ENCODE assay signal across 9 mouse cellular contexts in the genomic region with DNA sequence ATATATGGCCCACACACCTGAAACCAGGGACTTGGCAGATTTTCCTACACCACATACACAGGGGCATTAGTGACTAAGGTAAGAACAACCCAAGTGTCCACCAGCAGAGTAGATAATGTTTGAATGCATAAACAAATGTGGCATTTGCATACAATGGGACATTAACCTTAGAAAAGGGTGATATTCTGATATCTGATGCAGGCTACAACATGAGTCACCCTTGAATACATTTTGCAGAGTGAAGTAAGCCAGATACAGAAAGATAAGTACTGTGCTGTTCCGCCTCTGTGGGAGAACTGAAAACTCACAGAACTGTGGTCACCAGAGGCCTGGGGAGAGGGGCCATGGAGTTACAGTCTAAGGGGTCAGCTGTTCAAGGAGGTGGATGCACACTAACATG.
DNase-seq lines count a peak whose midpoint lies in the region; ATAC-seq and TF ChIP-seq lines count a peak whose summit lies in the region.
"Had no signal": no experiment of that assay in that cellular context is flagged by ENCODE, and none has a peak within 500 bp of the region (broad histone marks: within the 10 kb centered on the region; RNA-seq: fewer than 3 reads in every experiment).

No protein-coding gene starts in this region.

- H3K9me3 ChIP-seq in heart, postnatal 0 days (replicated peaks; ENCODE audit: control insufficient read depth, low read length) = no peaks in the 10 kb centered on the region
- H3K9me3 ChIP-seq in midbrain, embryonic 13.5 days = no peaks in the 10 kb centered on the region
- no peaks in the 10 kb centered on the region for H3K9me3 ChIP-seq in midbrain, postnatal 0 days (ENCODE audit: low read length)
- no peaks in the 10 kb centered on the region for H3K9me3 ChIP-seq in midbrain, embryonic 15.5 days

- TF ChIP-seq EP300 in heart, postnatal 0 days (IDR thresholded peaks at IDR 0.05; ENCODE audit: low read depth) = no peak

- no peak overlapping the region for H3K4me2 ChIP-seq in heart, postnatal 0 days (ENCODE audit: low read depth, low read length)
- no peak overlapping the region for H3K4me2 ChIP-seq in midbrain, embryonic 13.5 days (replicated peaks)
- H3K4me2 ChIP-seq in midbrain, postnatal 0 days (ENCODE audit: low read depth, low read length, poor library complexity, severe bottlenecking) = no peak overlapping the region
- H3K4me2 ChIP-seq in midbrain, embryonic 15.5 days = no peak overlapping the region

- intact Hi-C loops in heart, postnatal 36 days (cut with DNase I) = loop anchor here (5.0 kb wide), 1 partner anchor 104 kb away; no protein-coding TSS in a partner anchor

- H3K4me1 ChIP-seq in heart, postnatal 0 days (ENCODE audit: control insufficient read depth, insufficient read depth) = peaks cover 13% of the 10 kb centered on the region; the same call in 1 of the 2 replicates
- peaks cover 42% of the 10 kb centered on the region for H3K4me1 ChIP-seq in midbrain, embryonic 13.5 days (replicated peaks)
- H3K4me1 ChIP-seq in midbrain, postnatal 0 days (ENCODE audit: insufficient read depth, low read length) = peaks cover 17% of the 10 kb centered on the region
- peaks cover 16% of the 10 kb centered on the region for H3K4me1 ChIP-seq in brown adipose tissue, adult 24 weeks (ENCODE audit: control insufficient read depth, insufficient read depth, insufficient read length, low read length)
- H3K4me1 ChIP-seq in midbrain, embryonic 15.5 days = peaks cover 30% of the 10 kb centered on the region

- WGBS in heart, postnatal 0 days = 50% methylated on average over 1 of the region's 1 CpGs
- 93% methylated on average over 1 of the region's 1 CpGs for WGBS in midbrain, embryonic 13.5 days
- WGBS in midbrain, postnatal 0 days = 85% methylated on average over 1 of the region's 1 CpGs
- 88% methylated on average over 1 of the region's 1 CpGs for WGBS in midbrain, embryonic 15.5 days

- peak overlapping the region; percentile 51; the same call in 1 of the 2 replicates for H3K27ac ChIP-seq in heart, postnatal 0 days (ENCODE audit: low read depth)
- H3K27ac ChIP-seq in midbrain, embryonic 13.5 days = 0 out of 2 replicates have a peak overlapping the region, but pooled peaks have one; percentile 0
- H3K27ac ChIP-seq in midbrain, postnatal 0 days (ENCODE audit: low read depth, low read length) = no peak overlapping the region
- H3K27ac ChIP-seq in brown adipose tissue, adult 24 weeks (replicated peaks; ENCODE audit: low read depth, low read length) = peak overlapping the region; percentile 41
- H3K27ac ChIP-seq in midbrain, embryonic 15.5 days = peak overlapping the region; percentile 39; the same call in 1 of the 2 replicates

- no peak; the same call in 1 of the 2 replicates for ATAC-seq in heart, postnatal 0 days (ENCODE audit: insufficient read depth, low read depth)
- no peak for ATAC-seq in midbrain, embryonic 13.5 days
- no peak for ATAC-seq in midbrain, postnatal 0 days (ENCODE audit: low FRiP score)
- ATAC-seq in midbrain, embryonic 15.5 days (replicated peaks) = no peak

- no peak for DNase-seq in heart, postnatal 0 days (ENCODE audit: low spot score)
- DNase-seq in heart, postnatal 36 days = no peak
- no peak for DNase-seq in midbrain, postnatal 0 days (ENCODE audit: low spot score)
- no peak for DNase-seq in spleen, postnatal 4 days (ENCODE audit: low spot score in 2 of 2)
- no peak for DNase-seq in layer of hippocampus, postnatal 36 days
- DNase-seq: right cerebral cortex, postnatal 14 days had no signal

- TF ChIP-seq CTCF in heart, postnatal 0 days (IDR thresholded peaks at IDR 0.05; ENCODE audit: low read depth) = no peak
- no peak for TF ChIP-seq CTCF in midbrain, postnatal 0 days (IDR thresholded peaks at IDR 0.05)

- H3K36me3 ChIP-seq in heart, postnatal 0 days (replicated peaks; ENCODE audit: control insufficient read depth, insufficient read depth, low read length) = no peaks in the 10 kb centered on the region
- no peaks in the 10 kb centered on the region for H3K36me3 ChIP-seq in midbrain, embryonic 13.5 days
- no peaks in the 10 kb centered on the region for H3K36me3 ChIP-seq in midbrain, postnatal 0 days (ENCODE audit: insufficient read depth, low read length)
- H3K36me3 ChIP-seq in midbrain, embryonic 15.5 days (replicated peaks) = no peaks in the 10 kb centered on the region

- no peak overlapping the region for H3K4me3 ChIP-seq in heart, postnatal 0 days (ENCODE audit: low read depth, low read length)
- H3K4me3 ChIP-seq in midbrain, embryonic 13.5 days (replicated peaks) = no peak overlapping the region
- no peak overlapping the region for H3K4me3 ChIP-seq in midbrain, postnatal 0 days (ENCODE audit: low read depth, low read length)
- no peak overlapping the region for H3K4me3 ChIP-seq in brown adipose tissue, adult 24 weeks (ENCODE audit: insufficient read depth, low read depth, low read length)
- no peak overlapping the region for H3K4me3 ChIP-seq in midbrain, embryonic 15.5 days

- H3K27me3 ChIP-seq in heart, postnatal 0 days (ENCODE audit: control insufficient read depth, insufficient read depth, low read length) = peaks cover 12% of the 10 kb centered on the region
- no peaks in the 10 kb centered on the region for H3K27me3 ChIP-seq in midbrain, embryonic 13.5 days
- H3K27me3 ChIP-seq in midbrain, postnatal 0 days (ENCODE audit: insufficient read depth, low read length) = no peaks in the 10 kb centered on the region
- no peaks in the 10 kb centered on the region for H3K27me3 ChIP-seq in midbrain, embryonic 15.5 days (replicated peaks)

- H3K9ac ChIP-seq in heart, postnatal 0 days (replicated peaks; ENCODE audit: low read depth, low read length) = no peak overlapping the region
- H3K9ac ChIP-seq in midbrain, embryonic 13.5 days (replicated peaks) = no peak overlapping the region
- no peak overlapping the region for H3K9ac ChIP-seq in midbrain, postnatal 0 days (replicated peaks; ENCODE audit: low read length, poor library complexity, severe bottlenecking)
- no peak overlapping the region for H3K9ac ChIP-seq in midbrain, embryonic 15.5 days
